Mouse (Mus musculus): ENCODE measurements at regions not wholly inside any gene's neighbourhood (a gene's known extent, or its start where the extent isn't known, plus 50 kb on each side); places are given as distances from the start of the nearest gene placed in this dataset.

GRCm38 (mm10) chr10:27994376-27995034 lies 80.1 kb upstream of the Ptprk start:
- intact Hi-C loops (cut with DNase I): no loop called here
- no peak for DNase-seq

GRCm38 (mm10) chr10:27995035-27995399 lies 79.6 kb upstream of the Ptprk start:
- intact Hi-C loops (cut with DNase I): no loop called here
- no peak for DNase-seq

GRCm38 (mm10) chr10:28010756-28011155 lies 63.9 kb upstream of the Ptprk start:
- intact Hi-C loops (cut with DNase I): no loop called here
- DNase-seq: no peak

GRCm38 (mm10) chr10:28012135-28012534 lies 62.5 kb upstream of the Ptprk start:
- intact Hi-C loops (cut with DNase I): no loop called here
- no peak for DNase-seq

- intact Hi-C loops (cut with DNase I): no loop called here
- DNase-seq: no peak
Measured at GRCm38 (mm10) chr10:28013401-28013800, 61.2 kb upstream of the Ptprk start.

GRCm38 (mm10) chr10:28014306-28014825 lies 60.3 kb upstream of the Ptprk start:
- intact Hi-C loops (cut with DNase I): no loop called here
- no peak for DNase-seq
